Mouse (Mus musculus): ENCODE data around the gene Zmym4. TPM values are rescaled to one million over a fixed set of nuclear protein-coding genes. Genes with fewer than 3 reads are reported as not detected.

Zmym4 gene
- polyA plus RNA-seq, 1 experiment from 2014 or later: 21.2 TPM

DNA sequence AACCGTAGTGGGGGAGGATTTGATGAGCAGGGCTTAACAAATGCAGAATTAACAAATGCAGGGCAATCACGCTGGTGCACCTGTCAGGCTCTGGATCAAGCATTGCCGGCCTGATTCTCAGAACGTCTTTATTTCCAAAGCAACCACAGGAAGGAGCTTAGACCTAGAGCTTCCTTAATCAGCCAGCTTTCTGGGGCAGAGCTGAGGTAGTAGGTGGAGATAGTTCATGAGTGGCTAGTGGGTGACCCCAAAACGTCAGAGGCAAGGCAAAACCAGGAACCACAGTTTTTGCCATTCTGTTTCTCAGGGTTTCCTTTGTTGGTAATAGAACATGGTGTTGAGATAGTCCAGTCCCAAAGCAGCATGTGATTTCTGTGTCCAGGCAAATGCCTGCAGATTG, 153.1 kb downstream of the Zmym4 start:
- no peak for ATAC-seq (ENCODE audit: insufficient number of reproducible peaks, low FRiP score)
- no peak overlapping the region for H3K4me2 ChIP-seq
- peaks cover 42% of the 10 kb centered on the region for H3K36me3 ChIP-seq
- peaks cover 9% of the 10 kb centered on the region for H3K4me1 ChIP-seq (replicated peaks)
- no peak overlapping the region for H3K4me3 ChIP-seq
- 72% methylated on average over 5 of the region's 5 CpGs for WGBS
- H3K9me3 ChIP-seq (replicated peaks): no peaks in the 10 kb centered on the region
- H3K27me3 ChIP-seq (replicated peaks): no peaks in the 10 kb centered on the region
- no peak overlapping the region for H3K27ac ChIP-seq (ENCODE audit: poor library complexity, severe bottlenecking)
- no peak overlapping the region for H3K9ac ChIP-seq

- Histone ChIP-seq H3K4me3 (no peak overlapping the region), H3K4me1 (replicated peaks) (peaks cover 9% of the 10 kb centered on the region), H3K27me3 (replicated peaks) (no peaks in the 10 kb centered on the region), H3K9me3 (replicated peaks) (no peaks in the 10 kb centered on the region), H3K9ac (no peak overlapping the region), H3K27ac (ENCODE audit: poor library complexity, severe bottlenecking) (0 out of 2 replicates have a peak overlapping the region, but pooled peaks have one; percentile 2), H3K36me3 (peaks cover 42% of the 10 kb centered on the region), H3K4me2 (no peak overlapping the region)
- 61% methylated on average over 5 of the region's 5 CpGs for WGBS
- ATAC-seq (ENCODE audit: insufficient number of reproducible peaks, low FRiP score): no peak
These were observed 154.7 kb downstream of the Zmym4 start for GRCm38 (mm10) chr4:126813212-126813611.

Other genes with a start within 250 kb of the Zmym4 start
- gene Tfap2e, start 231.9 kb downstream of the Zmym4 start, polyA plus RNA-seq (2016; fragmentation: Nextera tagmentation; extraction: Ambion mirVana): not detected in 2 replicates
- gene Ncdn, start 214.7 kb downstream of the Zmym4 start, polyA plus RNA-seq (2016; fragmentation: Nextera tagmentation; extraction: Ambion mirVana): 31.3 and 32.4 TPM in 2 replicates
- gene AU040320, start 214.6 kb downstream of the Zmym4 start, polyA plus RNA-seq (2016; fragmentation: Nextera tagmentation; extraction: Ambion mirVana): 28.1 and 29.8 TPM in 2 replicates
- 82.5 and 91.4 TPM in 2 replicates for gene Sfpq, start 53.2 kb upstream of the Zmym4 start, polyA plus RNA-seq (2016; fragmentation: Nextera tagmentation; extraction: Ambion mirVana)
- gene Zmym1, start 93.0 kb upstream of the Zmym4 start, polyA plus RNA-seq (2016; fragmentation: Nextera tagmentation; extraction: Ambion mirVana): 18.7 and 19.5 TPM in 2 replicates
- 15.9 and 17.8 TPM in 2 replicates for gene Zmym6, start 109.2 kb upstream of the Zmym4 start, polyA plus RNA-seq (2016; fragmentation: Nextera tagmentation; extraction: Ambion mirVana)
- gene Tmem35b, start 155.6 kb upstream of the Zmym4 start, polyA plus RNA-seq (2016; fragmentation: Nextera tagmentation; extraction: Ambion mirVana): 13.7 and 14.9 TPM in 2 replicates
- 0.73 and 0.95 TPM in 2 replicates for gene Dlgap3, start 201.1 kb upstream of the Zmym4 start, polyA plus RNA-seq (2016; fragmentation: Nextera tagmentation; extraction: Ambion mirVana)

Measured in heart, embryonic 12.5 days (tissue).